Mouse (Mus musculus) forebrain, embryonic 10.5 days (tissue): Measurements from ENCODE around the gene Pdp2. TPM values are rescaled to one million over a fixed set of nuclear protein-coding genes. Genes with fewer than 3 reads are reported as not detected.
"Not testable (repeated sequence)": the region's sequence is repeated elsewhere in the genome, so short reads cannot be mapped to it uniquely, and the experiment has no call there.

Source experiments
- DNase-seq: peaks from one replicate; pipeline ENCODE4 v3.0.0-alpha.2; 2017; ENCODE audit warnings: low spot score; ENCODE audit errors: extremely low spot score
- H3K27ac ChIP-seq: fragments of 300-500 bp; sonication (generic); 2 replicates; pipeline ENCODE4 v1.5.1; 2016; ENCODE audit warnings: mild to moderate bottlenecking
- H3K27me3 ChIP-seq: fragments of 300-500 bp; sonication (generic); 2 replicates; pipeline ENCODE4 v1.6.1; 2016; ENCODE audit warnings: mild to moderate bottlenecking; ENCODE audit not compliant: poor library complexity, severe bottlenecking
- H3K36me3 ChIP-seq: fragments of 300-500 bp; sonication (generic); replicated peaks from 2 replicates; pipeline ENCODE4 v1.6.1; 2016; ENCODE audit warnings: mild to moderate bottlenecking, moderate library complexity
- H3K4me1 ChIP-seq: fragments of 300-500 bp; sonication (generic); 2 replicates; pipeline ENCODE4 v1.6.1; 2016
- H3K4me3 ChIP-seq: fragments of 300-500 bp; sonication (generic); 2 replicates; pipeline ENCODE4 v1.5.1; 2016; ENCODE audit warnings: mild to moderate bottlenecking, moderate library complexity
- H3K9me3 ChIP-seq: fragments of 300-500 bp; sonication (generic); 2 replicates; pipeline ENCODE4 v1.6.1; 2016; ENCODE audit warnings: mild to moderate bottlenecking, moderate library complexity
- WGBS: fragments of 180-500 bp; shearing (Covaris S2); methylation state at CpG from one replicate; pipeline ENCODE4 v1.1.7; 2016; 5-methylcytosine and 5-hydroxymethylcytosine counted together
- polyA plus RNA-seq: library from polyadenylated mRNA; unstranded; fragments of >200 nt; fragmentation: Nextera tagmentation; extraction: Ambion mirVana; gene quantifications from 2 replicates; pipeline ENCODE4 v1.2.1, GENCODE M21; 2016

Pdp2 gene
- polyA plus RNA-seq, 1 experiment from 2014 or later = 14.2 TPM

DNA sequence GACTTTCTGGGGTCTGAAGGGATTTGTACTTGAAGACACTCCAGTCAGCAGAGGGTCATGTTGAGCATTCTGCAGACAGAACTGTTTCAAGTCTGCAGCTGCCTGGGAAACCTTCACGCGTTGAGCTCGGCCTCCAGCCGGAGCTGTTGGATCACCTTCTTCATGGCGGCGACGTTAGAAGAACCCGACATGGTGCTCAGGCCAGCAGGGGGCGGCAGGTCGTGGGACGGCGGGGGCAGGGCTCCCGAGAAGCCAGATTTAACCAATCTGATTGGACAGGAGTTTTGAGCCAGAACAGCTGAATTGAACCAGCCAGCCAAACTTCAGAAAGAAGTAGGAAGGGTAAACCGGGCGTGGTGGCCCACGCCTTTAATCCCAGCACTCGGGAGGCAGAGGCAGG, 13.6 kb upstream of the Pdp2 start:
- H3K9me3 ChIP-seq, H3K27ac ChIP-seq, H3K36me3 ChIP-seq, H3K4me3 ChIP-seq, DNase-seq, H3K4me1 ChIP-seq, H3K27me3 ChIP-seq: not testable (repeated sequence)
- 80% methylated on average over 17 of the region's 17 CpGs for WGBS

DNA sequence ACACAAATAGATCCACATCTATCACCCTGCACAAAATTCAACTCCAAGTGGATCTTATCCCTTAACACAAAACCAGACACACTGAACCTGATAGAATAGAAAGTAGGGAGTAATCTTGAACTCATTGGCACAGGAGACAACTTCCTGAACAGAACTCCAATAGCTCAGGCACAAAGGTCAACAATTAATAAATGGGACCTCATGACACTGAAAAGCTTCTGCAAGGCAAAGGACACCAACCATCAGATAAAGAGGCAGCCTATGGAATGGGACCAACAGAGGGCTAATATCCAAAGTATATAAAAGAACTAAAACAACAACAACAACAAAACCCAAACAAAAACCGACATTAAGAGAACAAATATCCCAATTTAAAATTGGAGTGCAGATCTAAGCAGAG, 6.7 kb upstream of the Pdp2 start:
- H3K27ac ChIP-seq = no peak overlapping the region
- DNase-seq = no peak
- no peak overlapping the region for H3K4me3 ChIP-seq
- H3K9me3 ChIP-seq = peaks cover 15% of the 10 kb centered on the region; the same call in 1 of the 2 replicates
- H3K4me1 ChIP-seq = no peaks in the 10 kb centered on the region
- no peaks in the 10 kb centered on the region for H3K36me3 ChIP-seq
- H3K27me3 ChIP-seq = no peaks in the 10 kb centered on the region
- 61% methylated on average over 1 of the region's 1 CpGs for WGBS

DNA sequence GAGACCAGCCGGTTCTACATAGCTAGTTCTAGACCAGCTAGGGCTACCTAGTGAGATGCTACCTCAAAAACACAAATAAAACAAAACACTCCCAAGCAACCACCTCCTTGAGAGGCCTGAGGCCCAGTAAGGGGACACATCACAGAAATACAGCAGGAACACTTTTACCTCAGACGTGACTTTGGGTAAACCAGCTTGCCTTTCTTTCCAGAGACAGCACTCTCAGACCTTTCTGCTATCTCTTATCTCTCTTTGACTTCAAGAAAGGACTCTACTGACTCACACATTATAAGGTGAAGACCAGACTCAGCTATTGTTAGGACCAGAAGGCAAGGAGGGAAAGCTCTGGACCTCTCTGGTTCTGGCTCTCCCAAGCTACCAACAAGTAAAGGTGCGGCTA, 967 bp upstream of the Pdp2 start:
- peaks cover 20% of the 10 kb centered on the region for H3K36me3 ChIP-seq
- H3K4me3 ChIP-seq = no peak overlapping the region
- peaks cover 18% of the 10 kb centered on the region for H3K4me1 ChIP-seq
- H3K27me3 ChIP-seq = no peaks in the 10 kb centered on the region
- no peak for DNase-seq
- WGBS = 89% methylated on average over 3 of the region's 3 CpGs
- H3K27ac ChIP-seq = peak overlapping the region; percentile 92; the same call in 1 of the 2 replicates
- H3K9me3 ChIP-seq = peaks cover 2% of the 10 kb centered on the region; the same call in 1 of the 2 replicates

DNA sequence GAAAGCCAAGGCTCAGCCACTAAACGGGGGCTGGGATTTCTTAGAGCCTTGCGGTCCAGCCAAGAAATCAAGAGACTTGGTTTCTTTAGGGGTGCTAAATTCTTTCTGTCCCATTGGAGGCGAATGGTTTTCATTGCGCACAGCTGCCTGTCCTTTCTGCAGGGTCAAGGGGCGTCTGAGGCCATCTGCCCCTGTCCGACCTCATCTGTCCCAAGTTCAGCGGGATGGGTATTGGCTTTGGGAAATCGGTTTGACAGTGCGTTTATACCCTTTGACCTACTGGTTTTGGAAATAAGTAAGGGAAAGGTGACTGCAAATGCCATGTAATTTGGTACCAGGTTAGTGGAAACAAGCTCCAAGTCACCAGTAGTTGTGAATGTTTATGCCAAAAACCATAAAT, 605 bp downstream of the Pdp2 start:
- H3K27ac ChIP-seq = peak overlapping the region; percentile 92
- peaks cover 36% of the 10 kb centered on the region for H3K36me3 ChIP-seq
- peaks cover 18% of the 10 kb centered on the region for H3K4me1 ChIP-seq
- no peak for DNase-seq
- 6% methylated on average over 9 of the region's 9 CpGs for WGBS
- H3K9me3 ChIP-seq = no peaks in the 10 kb centered on the region
- peak overlapping the region; percentile 85 for H3K4me3 ChIP-seq
- no peaks in the 10 kb centered on the region for H3K27me3 ChIP-seq

DNA sequence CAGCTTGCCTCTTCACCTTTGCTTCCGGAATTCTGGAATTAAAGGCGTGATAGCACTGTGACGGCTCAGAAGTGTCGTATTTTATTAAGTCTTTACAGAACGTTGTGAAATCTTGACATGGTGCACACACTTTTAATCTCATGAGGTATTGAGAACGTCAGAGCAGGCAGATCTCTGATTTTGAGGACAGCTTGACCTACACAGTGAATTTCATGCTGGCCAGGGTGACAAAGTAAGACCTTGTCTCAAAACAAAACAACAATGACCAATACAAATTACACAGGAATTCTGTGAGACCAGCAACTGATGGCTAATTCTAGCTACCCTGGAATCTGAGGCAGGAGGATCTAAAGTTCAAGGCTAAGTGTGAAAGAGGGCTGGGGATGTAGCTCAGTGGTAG, 1.3 kb downstream of the Pdp2 start:
- H3K36me3 ChIP-seq = peaks cover 41% of the 10 kb centered on the region
- peak overlapping the region; percentile 85 for H3K4me3 ChIP-seq
- H3K27ac ChIP-seq = no peak overlapping the region
- WGBS = 83% methylated on average over 6 of the region's 6 CpGs
- H3K4me1 ChIP-seq = peaks cover 18% of the 10 kb centered on the region
- no peak for DNase-seq
- no peaks in the 10 kb centered on the region for H3K27me3 ChIP-seq
- no peaks in the 10 kb centered on the region for H3K9me3 ChIP-seq

DNA sequence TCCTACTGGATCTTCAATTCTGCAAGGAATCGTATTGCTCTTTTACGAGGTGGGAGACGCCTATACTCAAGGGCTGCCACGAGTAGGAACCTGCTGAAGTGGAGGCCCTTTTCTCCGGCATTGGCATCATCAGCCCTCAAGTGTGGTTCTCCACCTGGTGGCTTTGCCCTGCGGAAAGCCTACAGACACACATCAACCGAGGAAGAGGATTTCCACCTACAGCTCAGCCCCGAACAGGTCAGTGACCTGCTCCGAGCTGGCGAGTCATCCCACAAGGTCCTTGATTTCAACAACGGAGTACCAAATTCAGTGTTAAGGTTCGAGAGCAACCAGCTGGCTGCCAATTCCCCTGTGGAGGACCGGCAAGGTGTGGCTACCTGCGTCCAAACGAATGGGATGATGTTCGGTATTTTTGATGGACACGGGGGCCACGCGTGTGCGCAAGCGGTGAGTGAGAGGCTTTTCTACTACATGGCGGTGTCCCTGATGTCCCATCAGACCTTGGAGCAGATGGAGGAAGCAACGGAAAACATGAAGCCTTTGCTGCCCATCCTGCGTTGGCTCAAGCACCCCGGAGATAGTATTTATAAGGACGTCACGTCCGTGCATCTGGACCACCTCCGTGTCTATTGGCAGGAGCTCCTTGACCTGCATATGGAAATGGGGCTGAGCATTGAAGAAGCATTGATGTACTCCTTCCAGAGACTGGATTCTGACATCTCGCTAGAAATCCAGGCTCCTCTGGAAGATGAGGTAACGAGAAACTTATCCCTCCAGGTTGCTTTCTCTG, 2.5 kb downstream of the Pdp2 start:
- DNase-seq = no peak
- H3K4me3 ChIP-seq = no peak overlapping the region
- peaks cover 41% of the 10 kb centered on the region for H3K36me3 ChIP-seq
- WGBS = 96% methylated on average over 31 of the region's 31 CpGs
- peaks cover 18% of the 10 kb centered on the region for H3K4me1 ChIP-seq
- H3K9me3 ChIP-seq = no peaks in the 10 kb centered on the region
- no peaks in the 10 kb centered on the region for H3K27me3 ChIP-seq
- H3K27ac ChIP-seq = no peak overlapping the region

DNA sequence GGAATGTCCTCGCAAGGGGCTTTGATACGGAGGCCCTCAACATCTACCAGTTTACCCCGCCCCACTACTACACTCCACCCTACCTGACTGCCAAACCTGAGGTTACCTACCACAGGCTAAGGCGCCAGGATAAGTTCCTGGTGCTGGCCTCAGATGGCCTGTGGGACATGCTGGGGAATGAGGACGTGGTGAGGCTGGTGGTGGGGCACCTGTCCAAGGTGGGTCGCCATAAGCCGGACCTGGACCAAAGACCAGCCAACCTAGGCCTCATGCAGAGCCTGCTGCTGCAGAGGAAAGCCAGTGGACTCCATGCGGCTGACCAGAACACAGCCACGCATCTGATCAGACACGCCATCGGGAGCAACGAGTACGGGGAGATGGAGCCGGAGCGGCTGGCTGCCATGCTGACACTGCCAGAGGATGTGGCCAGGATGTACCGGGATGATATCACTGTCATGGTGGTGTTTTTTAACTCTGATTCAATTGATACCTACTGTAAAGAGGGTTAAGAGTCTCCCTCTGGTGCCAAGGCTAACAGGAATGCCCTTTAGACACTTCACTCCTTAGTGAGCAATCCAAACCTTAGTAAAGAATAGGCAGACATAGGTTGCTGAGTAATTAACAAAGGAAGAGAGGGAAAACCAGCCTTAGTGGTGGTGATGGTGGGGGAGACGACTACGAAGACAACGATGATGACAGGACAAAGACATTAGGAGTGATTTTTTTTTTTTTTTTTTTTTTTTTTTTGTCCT, 3.5 kb downstream of the Pdp2 start:
- Histone ChIP-seq H3K9me3 (no peaks in the 10 kb centered on the region), H3K4me3 (no peak overlapping the region), H3K27me3 (no peaks in the 10 kb centered on the region), H3K36me3 (peaks cover 41% of the 10 kb centered on the region), H3K27ac (no peak overlapping the region), H3K4me1 (peaks cover 18% of the 10 kb centered on the region)
- 96% methylated on average over 19 of the region's 19 CpGs for WGBS
- no peak for DNase-seq

DNA sequence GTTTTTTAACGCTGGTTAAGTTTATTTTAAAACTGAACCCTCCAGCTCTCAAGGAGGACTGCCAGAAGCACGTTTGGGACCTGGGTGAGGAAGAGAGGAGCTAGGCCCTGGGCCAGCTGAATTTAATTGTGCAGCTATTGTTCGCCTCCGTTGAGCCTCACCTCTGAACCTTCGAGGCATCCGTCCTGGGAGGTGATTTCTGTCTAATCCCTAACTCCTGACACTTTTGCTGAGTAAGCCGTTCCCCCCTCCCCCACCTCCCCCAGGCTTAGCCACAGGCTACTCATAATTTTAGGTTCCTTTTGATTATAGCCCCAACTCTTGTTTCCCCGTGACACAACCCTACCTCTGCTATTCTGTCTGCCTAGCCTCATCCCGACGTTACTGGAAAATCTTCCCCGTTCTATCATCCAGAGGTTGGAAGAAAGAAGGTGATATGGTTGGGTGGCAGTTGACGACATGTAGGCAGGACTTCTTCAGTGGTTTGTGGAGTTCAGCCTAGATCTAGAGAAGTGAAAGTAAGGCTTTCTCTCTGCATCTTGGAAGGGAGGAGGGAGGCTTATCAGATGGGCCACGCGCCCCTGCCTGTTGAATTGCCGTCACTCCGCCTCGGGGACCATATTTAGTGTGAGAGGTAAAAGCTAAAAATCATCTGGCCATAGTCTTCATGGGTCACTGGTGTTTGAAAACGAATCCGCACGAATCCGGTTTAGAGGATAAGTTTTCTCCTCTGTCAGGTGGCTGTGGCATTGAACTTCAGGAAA, 4.7 kb downstream of the Pdp2 start:
- Histone ChIP-seq H3K27ac (no peak overlapping the region), H3K4me3 (no peak overlapping the region), H3K9me3 (no peaks in the 10 kb centered on the region), H3K36me3 (peaks cover 41% of the 10 kb centered on the region), H3K27me3 (peaks cover 5% of the 10 kb centered on the region), H3K4me1 (peaks cover 15% of the 10 kb centered on the region)
- DNase-seq = no peak
- WGBS = 91% methylated on average over 21 of the region's 21 CpGs

DNA sequence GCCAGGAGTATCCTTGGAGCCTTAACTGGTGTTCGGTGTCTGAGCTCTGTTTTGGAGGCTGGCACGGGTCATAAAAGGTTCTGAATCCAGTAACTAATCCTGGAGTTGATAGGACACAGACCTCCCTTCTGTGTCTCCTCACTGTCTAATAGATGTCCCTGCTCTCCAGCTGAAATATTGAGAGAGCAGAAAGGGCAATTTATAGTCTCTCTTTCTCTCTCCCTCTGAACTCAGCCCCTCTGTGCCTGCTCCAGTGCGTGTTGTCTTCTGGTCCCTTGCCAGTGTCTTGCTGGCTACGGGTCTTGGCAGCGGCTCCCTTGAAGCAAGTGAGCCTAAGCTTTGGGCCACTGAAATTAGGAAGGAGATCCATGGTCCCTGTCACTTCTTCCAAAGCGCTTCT, 6.4 kb downstream of the Pdp2 start:
- 90% methylated on average over 6 of the region's 6 CpGs for WGBS
- peaks cover 17% of the 10 kb centered on the region for H3K4me1 ChIP-seq
- peaks cover 16% of the 10 kb centered on the region for H3K27me3 ChIP-seq
- no peak for DNase-seq
- H3K27ac ChIP-seq = no peak overlapping the region
- H3K36me3 ChIP-seq = peaks cover 41% of the 10 kb centered on the region
- H3K9me3 ChIP-seq = no peaks in the 10 kb centered on the region
- no peak overlapping the region for H3K4me3 ChIP-seq

DNA sequence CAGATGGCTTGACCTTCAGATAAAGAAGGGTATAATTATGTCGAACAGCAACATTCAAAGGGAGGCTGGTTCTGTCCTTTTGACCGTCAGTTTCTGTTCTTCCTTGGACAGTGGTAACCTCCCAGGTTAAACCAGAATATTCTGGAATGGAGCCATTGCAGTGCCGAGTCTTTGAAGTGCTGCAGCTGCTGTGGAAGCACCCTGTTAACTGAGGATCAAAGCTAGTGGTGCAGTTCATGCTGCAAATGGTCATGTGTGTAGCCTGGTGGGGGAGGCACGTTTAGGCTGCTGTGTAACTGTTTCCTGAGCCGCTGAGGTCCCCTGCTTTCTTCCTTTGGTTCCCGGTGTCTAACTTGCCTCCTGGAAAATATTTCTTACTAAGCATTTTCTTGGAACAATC, 7.2 kb downstream of the Pdp2 start:
- peaks cover 39% of the 10 kb centered on the region for H3K36me3 ChIP-seq
- no peak for DNase-seq
- no peak overlapping the region for H3K27ac ChIP-seq
- no peaks in the 10 kb centered on the region for H3K9me3 ChIP-seq
- H3K27me3 ChIP-seq = peaks cover 16% of the 10 kb centered on the region
- 84% methylated on average over 6 of the region's 6 CpGs for WGBS
- H3K4me3 ChIP-seq = no peak overlapping the region
- H3K4me1 ChIP-seq = peaks cover 20% of the 10 kb centered on the region

DNA sequence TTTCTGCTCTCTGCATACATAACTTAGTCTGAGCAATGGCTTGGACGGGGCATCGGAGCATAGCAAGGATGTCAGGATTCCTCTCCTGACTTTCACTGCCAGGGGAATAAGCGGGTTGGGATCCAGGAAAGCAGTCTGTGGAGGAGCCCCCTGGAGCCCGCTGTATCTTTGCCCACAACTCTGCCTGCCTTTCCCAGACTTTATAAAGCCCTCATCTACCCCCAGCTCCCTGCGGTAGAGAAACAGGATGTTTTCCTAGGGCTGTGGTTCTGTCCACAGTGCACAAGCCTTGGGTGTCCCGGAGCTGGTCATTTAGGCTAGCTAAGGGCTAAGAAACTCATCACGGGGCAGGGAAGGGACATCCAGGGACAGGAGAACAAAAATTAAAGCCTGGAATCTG, 10.1 kb downstream of the Pdp2 start:
- Histone ChIP-seq H3K9me3 (no peaks in the 10 kb centered on the region), H3K36me3 (peaks cover 10% of the 10 kb centered on the region), H3K27me3 (peaks cover 16% of the 10 kb centered on the region), H3K4me1 (peaks cover 23% of the 10 kb centered on the region), H3K4me3 (peak overlapping the region; percentile 43; the same call in 1 of the 2 replicates), H3K27ac (peak overlapping the region; percentile 40)
- DNase-seq = no peak
- 30% methylated on average over 7 of the region's 7 CpGs for WGBS

DNA sequence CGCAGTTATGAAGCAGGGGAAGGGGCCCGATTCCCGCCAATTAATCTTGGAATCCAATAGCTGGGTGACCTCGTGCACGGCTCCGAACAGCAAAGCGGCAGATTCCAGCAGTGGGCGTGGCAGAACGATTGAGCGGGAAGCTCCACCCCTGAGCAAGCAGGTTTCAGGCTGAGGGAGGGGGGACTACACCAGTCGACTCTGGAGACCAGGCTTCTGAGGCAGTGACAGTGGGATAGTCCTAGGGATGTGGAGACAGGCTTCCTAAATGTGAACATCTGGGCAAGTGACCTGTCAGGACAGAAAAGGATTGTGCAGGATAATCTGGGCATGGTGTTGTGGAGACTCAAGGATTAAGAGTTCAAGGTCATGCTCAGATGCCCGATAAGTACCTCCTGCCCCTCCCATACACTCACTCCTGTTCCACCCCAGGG, 10.7 kb downstream of the Pdp2 start:
- Histone ChIP-seq H3K4me1 (peaks cover 23% of the 10 kb centered on the region), H3K4me3 (peak overlapping the region; percentile 43), H3K27me3 (peaks cover 16% of the 10 kb centered on the region), H3K27ac (no peak overlapping the region), H3K36me3 (peaks cover 4% of the 10 kb centered on the region), H3K9me3 (no peaks in the 10 kb centered on the region)
- 1% methylated on average over 12 of the region's 12 CpGs for WGBS
- peak; percentile 37 for DNase-seq
